Mouse (Mus musculus) midbrain, embryonic 16.5 days (tissue): ENCODE measurements around the gene Rpl18. TPM values are rescaled to one million over a fixed set of nuclear protein-coding genes. Genes with fewer than 3 reads are reported as not detected.

ENCODE experiments used
- ATAC-seq: fragments of 200-750 bp; cut with Nextera tagmentation; 2 replicates; pipeline ENCODE4 v1.8.0; 2017; ENCODE audit warnings: moderate TSS enrichment
- H3K27ac ChIP-seq: fragments of 300-500 bp; sonication (generic); 2 replicates; pipeline ENCODE4 v1.5.1; 2014; ENCODE audit warnings: mild to moderate bottlenecking, low read length, mixed read lengths
- H3K27me3 ChIP-seq: fragments of 300-500 bp; sonication (generic); 2 replicates; pipeline ENCODE4 v1.6.1; 2014; ENCODE audit warnings: low read depth, low read length, mixed read lengths; ENCODE audit not compliant: control insufficient read depth, insufficient read depth
- H3K36me3 ChIP-seq: fragments of 300-500 bp; sonication (generic); 2 replicates; pipeline ENCODE4 v1.6.1; 2014; ENCODE audit warnings: mild to moderate bottlenecking, low read length, moderate library complexity, mixed read lengths; ENCODE audit not compliant: control insufficient read depth, insufficient read depth
- H3K4me1 ChIP-seq: fragments of 300-500 bp; sonication (generic); 2 replicates; pipeline ENCODE4 v1.6.1; 2014; ENCODE audit warnings: mild to moderate bottlenecking, low read length, mixed read lengths; ENCODE audit not compliant: control insufficient read depth, insufficient read depth
- H3K4me2 ChIP-seq: fragments of 300-500 bp; sonication (generic); 2 replicates; pipeline ENCODE4 v1.6.1; 2014; ENCODE audit warnings: mild to moderate bottlenecking, low read length, mixed read lengths
- H3K4me3 ChIP-seq: fragments of 300-500 bp; sonication (generic); 2 replicates; pipeline ENCODE4 v1.5.1; 2014; ENCODE audit warnings: low read depth, mild to moderate bottlenecking, low read length, moderate library complexity, mixed read lengths
- H3K9ac ChIP-seq: fragments of 300-500 bp; sonication (generic); 2 replicates; pipeline ENCODE4 v1.6.1; 2014; ENCODE audit warnings: low read depth, low read length, mixed read lengths
- H3K9me3 ChIP-seq: fragments of 300-500 bp; sonication (generic); replicated peaks from 2 replicates; pipeline ENCODE4 v1.6.1; 2014; ENCODE audit warnings: mild to moderate bottlenecking, low read length, mixed read lengths; ENCODE audit not compliant: control insufficient read depth, poor library complexity, severe bottlenecking
- WGBS: fragments of 180-500 bp; shearing (Covaris S2); extraction: QIAGEN DNeasy Blood & Tissue Kit; methylation state at CpG from one replicate; pipeline ENCODE4 v1.1.7; 2014; 5-methylcytosine and 5-hydroxymethylcytosine counted together
- polyA plus RNA-seq: library from polyadenylated mRNA; unstranded; fragments of >200 nt; fragmentation: Nextera tagmentation; extraction: Ambion mirVana; gene quantifications from 2 replicates; pipeline ENCODE4 v1.2.1, GENCODE M21; 2015

Gene Rpl18
- polyA plus RNA-seq: 475 and 495 TPM in 2 replicates

DNA sequence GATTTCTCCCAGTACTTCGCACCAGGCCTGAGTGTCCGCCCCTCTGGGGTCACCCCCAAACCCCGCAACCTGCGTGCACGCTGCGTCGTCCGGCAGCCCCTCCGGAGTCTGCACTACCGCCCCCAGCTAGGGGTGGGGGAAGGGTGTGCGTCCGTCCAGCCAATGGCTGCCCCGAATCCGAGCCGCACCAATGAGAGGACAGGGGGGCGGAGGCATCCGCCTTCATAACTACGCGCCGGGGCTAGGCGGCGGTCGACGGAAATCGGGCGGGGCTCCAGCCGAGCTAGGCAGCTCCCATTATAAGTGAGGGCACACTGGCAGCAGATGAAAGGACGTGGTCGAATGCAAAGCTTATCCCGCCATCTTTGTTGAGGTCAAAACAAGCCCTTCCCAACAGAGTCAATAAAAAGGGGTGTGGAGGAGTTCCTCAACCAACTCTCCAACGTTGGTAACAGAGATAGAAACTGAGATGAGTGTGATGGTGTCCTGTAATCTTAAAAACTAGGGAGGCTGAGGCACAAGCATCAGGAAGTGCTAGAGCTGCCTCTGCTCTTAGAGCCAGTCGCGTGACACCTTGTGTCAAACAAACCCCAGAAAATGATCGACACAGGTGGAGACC, at the start of gene Rpl18:
Gene Rpl18, plus strand, starts transcription at position 368 of the 619 bp plus-strand sequence.
- Histone ChIP-seq H3K4me1 (peaks cover 45% of the 10 kb centered on the region), H3K4me3 (peak within 1 kb of the TSS; percentile 81), H3K36me3 (peaks cover 33% of the 10 kb centered on the region), H3K27me3 (no peaks in the 10 kb centered on the region), H3K9me3 (no peaks in the 10 kb centered on the region), H3K9ac (peak within 1 kb of the TSS; percentile 82), H3K27ac (peak within 1 kb of the TSS; percentile 78), H3K4me2 (peak within 1 kb of the TSS; percentile 97)
- 8% methylated on average over 34 of the region's 34 CpGs for WGBS
- ATAC-seq: peak; percentile 92

DNA sequence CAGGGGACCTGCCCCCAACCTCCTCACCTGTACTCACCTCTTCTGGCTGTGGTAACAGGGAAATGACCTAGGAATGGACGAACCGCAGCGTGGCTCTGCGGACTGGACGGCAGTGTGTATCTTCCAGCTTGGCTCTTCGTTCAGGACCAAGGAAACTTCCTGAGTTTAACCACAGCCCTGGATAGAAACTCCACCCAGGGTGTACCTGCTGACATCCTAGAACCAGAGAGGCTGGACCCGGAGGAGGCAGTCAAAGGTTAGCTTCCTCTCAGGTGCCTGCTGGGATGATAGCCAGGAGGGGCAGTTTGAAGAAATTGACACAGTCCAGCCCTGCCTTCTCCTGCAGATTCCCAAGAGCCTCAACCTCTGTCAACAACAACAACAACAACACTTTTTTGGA, 49.1 kb upstream of the Rpl18 start, which contains the start of gene Fut2:
Gene Fut2, minus strand, starts transcription at position 234 of the 400 bp plus-strand sequence.
- Histone ChIP-seq H3K4me1 (no peaks in the 10 kb centered on the region), H3K36me3 (no peaks in the 10 kb centered on the region), H3K9me3 (no peaks in the 10 kb centered on the region), H3K27me3 (no peaks in the 10 kb centered on the region), H3K9ac (no peak within 1 kb of the TSS), H3K4me3 (no peak within 1 kb of the TSS), H3K4me2 (no peak within 1 kb of the TSS), H3K27ac (no peak within 1 kb of the TSS)
- 81% methylated on average over 7 of the region's 7 CpGs for WGBS
- ATAC-seq: no peak

DNA sequence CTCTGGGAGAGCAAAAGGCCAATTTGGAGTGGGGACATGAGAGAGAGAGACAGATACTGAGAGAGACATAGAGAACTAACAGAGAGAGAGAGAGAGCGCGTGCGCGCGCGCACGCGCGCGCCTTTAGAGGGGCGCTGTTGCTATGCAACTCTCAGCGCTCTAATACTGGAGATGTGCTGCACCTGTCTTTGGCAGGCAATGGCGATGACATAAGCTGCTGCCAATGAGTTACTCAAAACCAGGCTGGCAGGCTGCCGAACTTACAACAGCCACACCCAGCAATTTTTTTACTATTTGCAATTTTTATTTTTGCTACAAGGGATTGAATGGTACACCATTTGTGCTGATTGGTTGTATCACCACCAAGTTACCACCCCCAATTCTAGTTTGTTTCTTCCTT, 47.5 kb upstream of the Rpl18 start:
- Histone ChIP-seq H3K4me3 (no peak overlapping the region), H3K27me3 (no peaks in the 10 kb centered on the region), H3K4me2 (no peak overlapping the region), H3K36me3 (no peaks in the 10 kb centered on the region), H3K4me1 (no peaks in the 10 kb centered on the region), H3K9ac (no peak overlapping the region), H3K27ac (no peak overlapping the region), H3K9me3 (no peaks in the 10 kb centered on the region)
- 74% methylated on average over 14 of the region's 14 CpGs for WGBS
- no peak for ATAC-seq

DNA sequence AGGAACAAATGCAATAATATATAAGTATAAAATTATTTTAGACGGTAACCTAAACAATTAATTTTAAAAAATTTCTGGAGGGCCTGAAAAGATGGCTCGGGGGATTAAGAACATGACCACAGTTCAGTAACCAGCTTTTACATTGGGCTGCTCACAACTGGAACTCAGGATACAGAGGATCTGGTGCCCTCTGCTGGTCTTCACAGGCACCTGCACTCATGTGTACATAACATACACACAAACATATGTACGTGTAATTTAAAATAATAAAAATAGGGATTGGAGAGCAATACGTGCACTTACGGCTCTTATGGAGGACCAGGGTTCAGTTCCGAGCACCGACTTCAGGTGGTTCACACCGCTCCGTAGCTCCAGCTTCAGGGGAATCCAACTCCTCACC, 46.3 kb upstream of the Rpl18 start:
- H3K27ac ChIP-seq: no peak overlapping the region
- no peak overlapping the region for H3K4me2 ChIP-seq
- no peaks in the 10 kb centered on the region for H3K4me1 ChIP-seq
- H3K27me3 ChIP-seq: no peaks in the 10 kb centered on the region
- 95% methylated on average over 9 of the region's 9 CpGs for WGBS
- no peaks in the 10 kb centered on the region for H3K36me3 ChIP-seq
- H3K9me3 ChIP-seq: no peaks in the 10 kb centered on the region
- no peak overlapping the region for H3K9ac ChIP-seq
- H3K4me3 ChIP-seq: no peak overlapping the region
- no peak for ATAC-seq

DNA sequence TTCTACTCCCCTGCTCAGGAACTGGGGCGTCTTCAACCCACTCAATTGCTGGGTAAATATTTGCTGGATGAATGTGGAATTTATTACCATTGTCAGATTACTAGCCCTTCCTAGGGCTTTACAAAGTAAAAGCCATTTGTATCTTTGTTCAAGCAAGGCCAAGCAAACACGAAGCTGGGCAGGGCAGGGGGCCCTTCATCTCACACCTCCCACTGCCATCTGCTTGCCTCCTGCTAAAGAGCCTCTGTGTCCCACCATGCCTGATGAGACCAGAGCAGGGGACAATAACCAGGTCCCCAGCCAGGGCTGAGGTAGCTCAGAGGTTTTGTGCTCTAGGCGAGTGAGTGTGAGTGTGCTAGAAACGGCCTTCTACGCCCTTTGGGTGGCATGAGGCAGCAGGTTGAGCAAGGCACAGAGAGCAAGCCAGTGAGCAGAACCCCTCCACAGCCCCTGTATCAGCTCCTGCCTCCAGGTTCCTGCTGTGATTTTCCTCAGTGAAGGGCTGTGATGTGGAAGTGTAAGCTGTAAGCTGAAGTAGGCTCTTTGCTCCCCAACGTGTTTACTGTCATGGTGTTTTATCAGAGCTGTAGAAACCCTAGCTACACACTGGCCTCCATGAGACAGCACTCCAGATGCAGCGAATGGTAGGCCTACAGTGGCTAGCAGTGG, 37.5 kb upstream of the Rpl18 start:
- no peak overlapping the region for H3K9ac ChIP-seq

DNA sequence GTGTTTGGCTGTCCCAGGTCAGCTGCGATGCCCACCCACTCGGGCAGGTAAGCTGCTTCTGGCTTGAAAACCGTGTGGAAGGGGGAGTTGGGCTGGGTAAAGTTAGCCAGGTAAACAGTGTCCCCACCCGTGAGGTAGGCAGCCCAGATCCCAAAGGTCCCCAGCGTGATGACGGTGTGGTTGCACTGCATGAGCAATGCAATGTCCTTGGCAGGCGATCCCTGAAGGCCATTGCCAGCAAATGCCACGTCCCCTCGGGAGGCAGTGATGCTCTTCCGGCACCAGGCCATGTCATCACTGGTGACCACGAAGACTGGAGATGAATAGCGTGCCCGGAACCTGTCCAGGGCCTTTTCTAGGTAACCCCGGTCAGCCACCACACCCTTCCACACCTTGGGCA, 36.7 kb upstream of the Rpl18 start:
- Histone ChIP-seq H3K36me3 (no peaks in the 10 kb centered on the region), H3K4me2 (no peak overlapping the region), H3K4me3 (no peak overlapping the region), H3K9me3 (no peaks in the 10 kb centered on the region), H3K27ac (no peak overlapping the region), H3K27me3 (no peaks in the 10 kb centered on the region), H3K4me1 (peaks cover 3% of the 10 kb centered on the region; the same call in 1 of the 2 replicates), H3K9ac (no peak overlapping the region)
- no peak for ATAC-seq
- 91% methylated on average over 14 of the region's 14 CpGs for WGBS

More for the DNA sequence above, 37.5 kb upstream of the Rpl18 start:
- no peak for ATAC-seq
- Histone ChIP-seq H3K27ac (no peak overlapping the region), H3K4me1 (peaks cover 3% of the 10 kb centered on the region; the same call in 1 of the 2 replicates), H3K9me3 (no peaks in the 10 kb centered on the region), H3K4me2 (no peak overlapping the region), H3K27me3 (no peaks in the 10 kb centered on the region), H3K4me3 (no peak overlapping the region), H3K36me3 (no peaks in the 10 kb centered on the region)
- WGBS: 78% methylated on average over 7 of the region's 7 CpGs

DNA sequence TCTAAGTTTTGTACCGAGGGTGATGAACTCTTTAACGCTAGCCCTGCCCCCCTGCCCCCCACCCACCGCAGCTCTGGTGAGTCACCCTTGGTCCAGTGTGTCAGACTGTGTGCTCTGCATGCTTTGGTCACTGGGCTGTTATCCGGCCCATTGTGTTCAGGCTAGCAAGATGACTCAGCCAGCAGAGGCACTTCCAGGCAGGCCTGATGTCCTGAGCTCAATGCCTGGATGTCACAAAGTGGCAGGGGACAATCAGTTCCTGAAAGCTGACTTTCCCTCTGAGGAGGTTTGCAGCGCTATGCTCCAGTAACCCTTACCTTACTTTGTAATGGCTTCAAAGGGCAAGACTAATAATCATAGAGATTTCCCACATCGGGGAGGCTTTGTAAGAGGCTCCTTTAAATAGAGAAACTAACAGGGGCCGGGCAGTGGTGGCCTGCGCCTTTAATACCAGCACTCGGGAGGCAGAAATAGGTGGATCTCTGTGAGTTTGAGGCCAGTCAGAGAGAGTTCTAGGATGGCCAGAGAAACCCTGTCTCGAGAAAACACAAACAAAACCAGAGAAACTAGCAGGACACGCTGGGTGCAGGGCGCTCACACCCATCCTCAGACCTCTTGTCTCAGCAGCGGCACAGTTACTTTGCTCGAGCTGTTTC, 35.2 kb upstream of the Rpl18 start:
- Histone ChIP-seq H3K4me3 (no peak overlapping the region), H3K27ac (no peak overlapping the region), H3K4me2 (no peak overlapping the region), H3K4me1 (peaks cover 3% of the 10 kb centered on the region; the same call in 1 of the 2 replicates), H3K9me3 (no peaks in the 10 kb centered on the region), H3K27me3 (no peaks in the 10 kb centered on the region), H3K36me3 (no peaks in the 10 kb centered on the region), H3K9ac (no peak overlapping the region)
- 56% methylated on average over 14 of the region's 14 CpGs for WGBS
- no peak for ATAC-seq

DNA sequence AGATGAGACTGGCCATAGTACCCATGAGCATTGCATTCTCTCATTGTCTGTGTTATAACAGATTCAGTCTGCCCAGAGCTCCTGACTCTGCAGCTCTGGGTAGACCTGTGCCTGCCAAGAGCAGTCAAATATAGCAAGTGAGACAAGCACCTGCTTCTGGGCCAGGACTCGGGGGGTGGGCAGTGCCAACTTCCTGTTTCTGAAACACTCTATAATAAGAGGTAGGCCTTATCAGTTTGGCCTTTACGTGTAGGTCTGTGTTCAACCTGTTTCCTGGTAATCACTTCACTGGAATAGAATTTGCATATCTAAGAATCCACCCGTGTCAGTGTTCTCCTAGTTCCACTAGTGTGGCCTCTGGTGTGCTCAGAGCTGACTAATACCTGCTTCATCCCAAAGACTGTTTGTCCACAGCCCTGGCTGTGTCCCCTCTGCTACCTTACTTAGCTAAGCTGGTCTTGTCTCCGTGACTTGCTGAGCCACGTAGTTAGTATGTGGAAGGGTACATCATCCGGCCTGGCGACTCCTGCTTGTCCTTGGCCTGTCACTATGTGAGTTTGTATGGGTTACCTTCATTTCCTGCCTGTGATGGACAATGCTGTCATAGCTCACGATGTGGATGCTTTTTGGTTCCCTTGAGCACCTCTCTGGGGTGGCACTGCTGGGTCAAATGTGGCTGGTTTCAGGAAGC, 34.1 kb upstream of the Rpl18 start:
- H3K27me3 ChIP-seq: no peaks in the 10 kb centered on the region
- ATAC-seq: no peak
- H3K9ac ChIP-seq: no peak overlapping the region
- H3K27ac ChIP-seq: no peak overlapping the region
- no peaks in the 10 kb centered on the region for H3K9me3 ChIP-seq
- no peak overlapping the region for H3K4me2 ChIP-seq
- no peaks in the 10 kb centered on the region for H3K36me3 ChIP-seq
- H3K4me1 ChIP-seq: peaks cover 3% of the 10 kb centered on the region; the same call in 1 of the 2 replicates
- WGBS: 90% methylated on average over 8 of the region's 8 CpGs
- H3K4me3 ChIP-seq: no peak overlapping the region
